Mouse (Mus musculus) hindbrain, embryonic 12.5 days (tissue): ENCODE measurements at regions not wholly inside any gene's neighbourhood (a gene's known extent, or its start where the extent isn't known, plus 50 kb on each side); places are given as distances from the start of the nearest gene placed in this dataset.

ENCODE experiments used
- ATAC-seq: fragments of 200-750 bp; cut with Nextera tagmentation; 2 replicates; pipeline ENCODE4 v1.8.0; 2017; ENCODE audit warnings: moderate TSS enrichment; ENCODE audit not compliant: low FRiP score
- H3K27ac ChIP-seq: fragments of 300-500 bp; sonication (generic); 2 replicates; pipeline ENCODE4 v1.5.1; 2016; ENCODE audit warnings: mild to moderate bottlenecking
- H3K27me3 ChIP-seq: fragments of 300-500 bp; sonication (generic); 2 replicates; pipeline ENCODE4 v1.6.1; 2016; ENCODE audit warnings: mild to moderate bottlenecking
- H3K36me3 ChIP-seq: fragments of 300-500 bp; sonication (generic); 2 replicates; pipeline ENCODE4 v1.6.1; 2016; ENCODE audit warnings: mild to moderate bottlenecking
- H3K4me1 ChIP-seq: fragments of 300-500 bp; sonication (generic); 2 replicates; pipeline ENCODE4 v1.6.1; 2016
- H3K4me2 ChIP-seq: fragments of 300-500 bp; sonication (generic); replicated peaks from 2 replicates; pipeline ENCODE4 v1.6.1; 2016; ENCODE audit warnings: mild to moderate bottlenecking
- H3K4me3 ChIP-seq: fragments of 300-500 bp; sonication (generic); 2 replicates; pipeline ENCODE4 v1.5.1; 2016; ENCODE audit warnings: mild to moderate bottlenecking
- H3K9ac ChIP-seq: fragments of 300-500 bp; sonication (generic); 2 replicates; pipeline ENCODE4 v1.6.1; 2016; ENCODE audit warnings: mild to moderate bottlenecking, moderate library complexity
- H3K9me3 ChIP-seq: fragments of 300-500 bp; sonication (generic); replicated peaks from 2 replicates; pipeline ENCODE4 v1.6.1; 2016; ENCODE audit warnings: mild to moderate bottlenecking
- WGBS: fragments of 180-500 bp; shearing (Covaris S2); methylation state at CpG from one replicate; pipeline ENCODE4 v1.1.7; 2016; 5-methylcytosine and 5-hydroxymethylcytosine counted together

DNA sequence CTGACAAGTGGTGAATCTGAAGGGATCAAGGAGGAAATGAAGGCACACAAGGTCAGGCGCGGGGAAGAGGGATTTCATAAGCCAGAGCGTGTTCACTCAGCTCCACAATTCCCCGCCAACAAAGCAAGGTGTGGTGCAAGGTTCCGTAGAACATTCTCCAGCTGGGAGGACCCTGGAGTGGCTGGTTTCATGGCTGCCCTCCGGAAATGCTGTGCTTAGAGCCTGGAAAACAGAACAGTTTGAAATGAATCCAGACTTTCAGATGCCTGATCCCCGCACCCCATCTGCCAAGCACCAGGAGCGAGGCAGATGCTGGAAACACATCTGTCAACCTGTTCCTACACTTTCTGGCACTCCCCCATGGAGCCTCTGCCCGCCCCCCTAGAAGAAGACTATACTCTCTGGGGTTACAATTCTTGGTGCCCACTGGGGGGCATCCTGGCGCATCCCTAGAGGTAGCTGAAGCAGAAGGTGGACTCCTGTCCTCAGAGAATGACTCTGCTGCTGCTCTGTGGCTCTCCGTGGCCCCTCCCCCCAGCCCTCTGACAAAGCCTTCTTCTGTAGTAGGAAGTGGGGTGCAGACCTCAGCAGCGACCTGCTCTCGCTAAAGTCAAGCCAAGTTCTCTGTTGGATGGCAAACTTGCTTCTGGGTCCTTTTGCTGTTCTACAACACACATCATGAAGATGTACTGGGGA is 54.5 kb upstream of the Mafb start:
- Histone ChIP-seq H3K36me3 (no peaks in the 10 kb centered on the region), H3K4me2 (peak overlapping the region; percentile 22; the same call in 1 of the 2 replicates), H3K4me1 (peaks cover 10% of the 10 kb centered on the region), H3K27me3 (peaks cover 8% of the 10 kb centered on the region; the same call in 1 of the 2 replicates), H3K27ac (no peak overlapping the region), H3K9ac (no peak overlapping the region), H3K9me3 (no peaks in the 10 kb centered on the region), H3K4me3 (no peak overlapping the region)
- WGBS = 22% methylated on average over 13 of the region's 13 CpGs
- ATAC-seq = no peak

DNA sequence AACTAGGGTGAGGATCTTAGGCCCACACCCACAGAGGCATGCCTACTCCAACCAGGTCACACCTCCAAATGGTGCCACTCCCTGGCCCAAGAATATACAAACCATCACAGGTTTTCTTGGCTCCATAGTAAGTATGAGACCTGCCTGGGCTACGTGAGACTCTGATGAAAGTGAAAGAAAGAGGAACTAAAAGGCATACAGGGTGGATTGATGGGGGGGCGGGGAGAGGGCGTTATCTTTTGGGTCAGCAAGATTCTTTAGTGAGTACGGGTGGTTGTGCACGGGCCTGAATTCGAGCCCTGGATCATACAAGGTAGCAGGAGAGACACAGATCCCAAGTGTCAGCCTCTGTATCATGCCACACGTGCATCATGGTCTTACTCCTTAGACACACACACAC is 57.6 kb upstream of the Mafb start:
- Histone ChIP-seq H3K36me3 (no peaks in the 10 kb centered on the region), H3K27ac (no peak overlapping the region), H3K27me3 (peaks cover 14% of the 10 kb centered on the region), H3K4me1 (peaks cover 10% of the 10 kb centered on the region), H3K9me3 (no peaks in the 10 kb centered on the region), H3K9ac (no peak overlapping the region), H3K4me2 (no peak overlapping the region), H3K4me3 (no peak overlapping the region)
- 90% methylated on average over 7 of the region's 7 CpGs for WGBS
- ATAC-seq = no peak

DNA sequence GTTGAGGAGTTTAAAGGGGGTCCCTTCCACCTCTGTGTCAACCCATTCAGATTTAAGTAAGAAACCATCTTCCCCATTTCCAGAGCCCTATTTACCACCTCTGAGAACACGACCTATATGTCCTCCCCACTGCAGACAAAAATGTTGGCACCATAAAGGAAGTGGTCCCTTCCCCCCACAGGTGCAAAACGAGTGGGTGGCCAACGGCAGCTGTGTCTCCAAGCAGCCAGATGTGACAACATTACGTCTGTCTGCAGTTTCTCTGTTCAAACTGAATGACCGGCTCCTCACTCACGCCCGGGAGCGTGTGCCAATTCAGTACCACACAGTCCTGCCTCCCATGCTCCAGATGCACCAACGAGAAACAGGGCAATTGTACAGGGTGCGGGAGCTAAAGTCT is 60.6 kb upstream of the Mafb start:
- no peaks in the 10 kb centered on the region for H3K9me3 ChIP-seq
- ATAC-seq = no peak
- no peak overlapping the region for H3K4me3 ChIP-seq
- no peaks in the 10 kb centered on the region for H3K36me3 ChIP-seq
- no peak overlapping the region for H3K9ac ChIP-seq
- WGBS = 73% methylated on average over 10 of the region's 10 CpGs
- H3K27me3 ChIP-seq = peaks cover 9% of the 10 kb centered on the region; the same call in 1 of the 2 replicates
- H3K27ac ChIP-seq = no peak overlapping the region
- no peak overlapping the region for H3K4me2 ChIP-seq
- no peaks in the 10 kb centered on the region for H3K4me1 ChIP-seq

DNA sequence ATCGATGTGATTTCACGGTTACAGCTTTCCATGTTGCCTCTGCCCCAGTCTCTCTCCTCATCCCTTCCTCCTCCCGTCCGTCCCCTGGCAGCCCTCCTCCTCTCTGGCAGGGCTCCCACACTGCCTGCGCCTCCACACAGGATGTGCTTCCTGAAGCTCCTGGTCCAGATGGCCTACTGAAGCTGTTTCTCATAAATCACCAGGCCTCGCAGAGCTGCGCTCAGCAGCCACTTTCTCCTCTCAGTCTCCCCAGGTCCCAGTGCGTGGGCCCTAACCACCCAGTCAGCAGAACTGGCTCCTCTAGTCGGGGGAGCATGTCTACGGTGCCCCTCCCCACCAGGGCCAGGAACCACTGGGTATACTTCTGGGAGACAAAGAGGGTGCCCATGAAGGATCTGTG is 66.4 kb upstream of the Mafb start:
- H3K4me1 ChIP-seq = no peaks in the 10 kb centered on the region
- H3K36me3 ChIP-seq = no peaks in the 10 kb centered on the region
- 69% methylated on average over 10 of the region's 10 CpGs for WGBS
- ATAC-seq = no peak
- H3K27me3 ChIP-seq = no peaks in the 10 kb centered on the region
- no peaks in the 10 kb centered on the region for H3K9me3 ChIP-seq
- H3K9ac ChIP-seq = no peak overlapping the region
- no peak overlapping the region for H3K4me2 ChIP-seq
- H3K4me3 ChIP-seq = no peak overlapping the region
- H3K27ac ChIP-seq = no peak overlapping the region

DNA sequence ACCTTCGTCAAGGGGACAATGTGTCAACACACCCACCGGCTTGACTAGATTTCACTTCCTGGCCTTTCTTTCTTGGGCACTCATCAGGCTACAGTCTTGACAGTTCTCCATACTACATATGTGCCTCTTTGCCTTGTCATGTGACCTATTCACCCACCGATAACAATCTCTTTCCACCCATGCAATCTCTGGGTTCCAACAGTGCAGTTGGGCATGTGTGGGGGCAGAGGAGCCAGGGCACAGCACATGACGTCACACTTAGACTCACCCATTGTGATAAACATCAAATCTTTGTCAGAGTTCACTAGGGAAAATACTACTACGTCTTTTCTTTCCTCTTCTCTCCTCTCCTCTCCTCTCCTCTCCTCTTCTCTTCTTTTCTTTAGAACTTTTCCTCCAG is 67.8 kb upstream of the Mafb start:
- ATAC-seq = no peak

DNA sequence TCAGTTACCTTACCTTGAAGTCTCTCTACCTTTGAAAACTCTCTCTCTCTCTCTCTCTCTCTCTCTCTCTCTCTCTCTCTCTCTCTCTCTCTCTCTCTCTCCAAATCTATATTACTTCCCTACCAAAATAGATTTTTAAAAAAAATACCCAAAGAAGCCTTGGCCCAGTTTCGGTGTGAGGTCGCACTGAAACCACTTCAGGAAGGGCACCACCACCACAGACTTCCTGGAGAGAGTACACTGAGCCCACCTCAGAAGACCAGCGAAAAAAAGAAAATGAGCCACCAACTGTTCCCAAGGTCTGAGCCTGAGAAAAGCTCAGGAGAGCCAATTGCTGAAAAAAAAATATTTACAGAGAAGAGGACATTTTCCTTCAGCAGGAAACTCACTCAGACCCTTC is 68.8 kb upstream of the Mafb start:
- Histone ChIP-seq H3K27ac (no peak overlapping the region), H3K4me2 (no peak overlapping the region), H3K27me3 (no peaks in the 10 kb centered on the region), H3K4me3 (no peak overlapping the region), H3K4me1 (no peaks in the 10 kb centered on the region), H3K36me3 (no peaks in the 10 kb centered on the region), H3K9ac (no peak overlapping the region), H3K9me3 (no peaks in the 10 kb centered on the region)
- WGBS = 77% methylated on average over 3 of the region's 3 CpGs
- no peak for ATAC-seq

More for the DNA sequence above, 67.8 kb upstream of the Mafb start:
- 88% methylated on average over 5 of the region's 5 CpGs for whole genome bisulfite sequencing
- Histone ChIP-seq H3K36me3 (no peaks in the 10 kb centered on the region), H3K4me3 (no peak overlapping the region), H3K9me3 (no peaks in the 10 kb centered on the region), H3K4me2 (no peak overlapping the region), H3K27ac (no peak overlapping the region), H3K4me1 (no peaks in the 10 kb centered on the region), H3K27me3 (no peaks in the 10 kb centered on the region), H3K9ac (no peak overlapping the region)

DNA sequence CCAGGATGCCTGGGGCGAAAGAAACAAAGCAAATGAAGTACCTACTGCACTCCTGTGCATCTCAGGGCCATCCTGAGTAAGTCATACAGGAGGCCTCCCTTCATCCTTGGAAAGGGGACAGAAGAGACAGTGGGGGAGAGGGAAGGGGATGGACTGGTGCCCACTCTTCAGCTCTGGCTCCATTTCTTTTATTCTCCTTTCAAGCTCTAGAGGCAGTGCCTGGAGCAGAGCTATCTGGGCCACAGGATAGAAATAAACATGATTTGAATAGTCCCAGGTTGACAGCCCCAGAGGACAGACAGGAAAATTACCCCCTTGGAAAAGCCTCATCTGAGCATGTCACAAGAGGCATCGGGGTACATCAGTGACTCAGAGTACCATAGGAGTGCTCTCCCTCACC is 72.2 kb upstream of the Mafb start:
- no peaks in the 10 kb centered on the region for H3K36me3 ChIP-seq
- no peak overlapping the region for H3K4me2 ChIP-seq
- ATAC-seq = no peak
- no peak overlapping the region for H3K27ac ChIP-seq
- WGBS = 90% methylated on average over 2 of the region's 2 CpGs
- no peaks in the 10 kb centered on the region for H3K9me3 ChIP-seq
- H3K4me3 ChIP-seq = no peak overlapping the region
- H3K9ac ChIP-seq = no peak overlapping the region
- no peaks in the 10 kb centered on the region; the same call in 1 of the 2 replicates for H3K27me3 ChIP-seq
- H3K4me1 ChIP-seq = no peaks in the 10 kb centered on the region

DNA sequence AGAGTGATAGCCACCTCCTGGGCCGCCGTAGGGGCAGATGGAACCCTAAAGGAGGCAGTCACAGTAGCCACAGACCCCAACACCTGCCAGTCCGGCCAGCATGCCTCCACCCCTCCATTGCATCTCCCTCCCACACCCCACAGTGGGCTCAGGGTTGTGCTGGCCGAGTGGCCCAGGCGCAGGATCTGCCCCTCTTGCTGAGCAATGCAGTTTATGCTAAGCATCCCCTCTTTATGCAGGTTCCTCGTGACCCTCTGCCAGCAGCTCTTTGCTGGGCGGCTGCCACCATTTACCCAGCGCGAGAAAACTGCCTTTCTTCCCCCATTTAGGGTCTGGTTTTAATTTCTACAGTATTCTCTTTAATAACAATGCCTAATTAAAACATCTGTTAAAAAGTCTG is 73.4 kb upstream of the Mafb start:
- WGBS = 74% methylated on average over 9 of the region's 9 CpGs
- no peaks in the 10 kb centered on the region; the same call in 1 of the 2 replicates for H3K27me3 ChIP-seq
- H3K27ac ChIP-seq = no peak overlapping the region
- no peak overlapping the region for H3K9ac ChIP-seq
- no peaks in the 10 kb centered on the region for H3K36me3 ChIP-seq
- H3K4me3 ChIP-seq = no peak overlapping the region
- ATAC-seq = no peak
- no peaks in the 10 kb centered on the region for H3K9me3 ChIP-seq
- no peak overlapping the region for H3K4me2 ChIP-seq
- H3K4me1 ChIP-seq = no peaks in the 10 kb centered on the region

DNA sequence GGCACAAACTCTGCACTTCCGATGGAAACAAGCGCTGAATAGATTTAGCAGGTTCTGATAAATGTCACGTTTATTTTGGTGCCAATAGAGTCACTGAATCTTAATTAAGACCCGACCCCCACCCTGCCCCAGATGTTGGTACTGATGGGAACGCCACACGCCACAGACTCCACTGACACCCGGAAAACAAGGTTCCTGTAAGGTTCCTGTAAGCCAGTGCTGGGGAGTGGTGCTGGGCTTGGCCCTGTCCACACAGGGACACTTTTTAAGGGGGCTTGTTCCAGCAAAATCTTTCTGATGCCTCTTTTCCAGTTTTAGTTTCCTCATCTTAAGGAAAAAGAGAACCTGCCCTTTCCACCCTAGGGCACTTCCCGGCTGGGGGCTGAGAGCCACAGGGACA is 84.2 kb upstream of the Mafb start:
- 6% methylated on average over 8 of the region's 8 CpGs for WGBS
- Histone ChIP-seq H3K4me2 (peak overlapping the region; percentile 64), H3K4me1 (peaks cover 22% of the 10 kb centered on the region), H3K36me3 (no peaks in the 10 kb centered on the region), H3K27ac (peak overlapping the region; percentile 81), H3K9me3 (no peaks in the 10 kb centered on the region), H3K4me3 (peak overlapping the region; percentile 35; the same call in 1 of the 2 replicates), H3K9ac (peak overlapping the region; percentile 39; the same call in 1 of the 2 replicates), H3K27me3 (peaks cover 7% of the 10 kb centered on the region; the same call in 1 of the 2 replicates)
- peak; percentile 67 for ATAC-seq

DNA sequence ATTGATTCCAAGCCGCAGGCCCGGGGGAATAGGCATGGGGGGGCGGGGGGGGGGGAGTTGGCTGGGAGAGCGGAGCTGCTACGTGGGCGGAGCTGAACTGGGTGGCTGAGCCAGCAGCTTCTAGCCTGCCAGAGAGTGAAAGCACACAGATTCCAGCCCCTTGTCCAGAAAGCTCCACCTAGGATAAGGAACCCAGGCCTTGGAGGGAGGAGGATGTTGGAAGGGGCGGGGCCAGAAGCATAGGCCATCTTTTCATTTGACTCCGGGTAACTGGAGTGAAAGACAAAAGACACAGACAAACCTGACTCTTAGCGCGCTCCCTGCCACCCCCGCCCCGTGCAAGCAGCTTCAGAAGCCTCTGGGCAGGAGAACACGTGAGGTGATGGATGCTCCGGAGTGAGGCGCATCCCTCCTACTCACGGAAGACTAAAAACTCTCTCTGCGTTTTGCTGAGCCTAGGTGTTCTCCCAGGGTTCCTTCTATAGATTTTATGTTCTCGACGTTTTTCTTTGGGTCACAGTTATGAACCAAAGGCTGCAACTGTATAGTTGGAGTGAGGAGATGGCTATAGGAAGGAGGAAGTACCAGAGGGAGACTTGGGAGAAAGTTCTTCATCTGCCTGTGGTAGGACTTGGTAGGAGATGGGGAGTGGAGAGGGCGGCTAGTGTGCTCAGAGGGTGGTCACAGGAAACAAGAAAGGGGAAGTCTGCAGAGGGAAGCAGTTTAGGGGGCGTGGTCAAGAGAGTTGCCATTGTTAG is 84.8 kb upstream of the Mafb start:
- Histone ChIP-seq H3K4me3 (peak overlapping the region; percentile 35), H3K4me1 (peaks cover 22% of the 10 kb centered on the region), H3K27ac (peak overlapping the region; percentile 81), H3K4me2 (peak overlapping the region; percentile 64), H3K36me3 (no peaks in the 10 kb centered on the region), H3K9me3 (no peaks in the 10 kb centered on the region), H3K9ac (peak overlapping the region; percentile 39), H3K27me3 (peaks cover 7% of the 10 kb centered on the region; the same call in 1 of the 2 replicates)
- WGBS = under 1% methylated on average over 21 of the region's 21 CpGs
- ATAC-seq = peak; percentile 94

DNA sequence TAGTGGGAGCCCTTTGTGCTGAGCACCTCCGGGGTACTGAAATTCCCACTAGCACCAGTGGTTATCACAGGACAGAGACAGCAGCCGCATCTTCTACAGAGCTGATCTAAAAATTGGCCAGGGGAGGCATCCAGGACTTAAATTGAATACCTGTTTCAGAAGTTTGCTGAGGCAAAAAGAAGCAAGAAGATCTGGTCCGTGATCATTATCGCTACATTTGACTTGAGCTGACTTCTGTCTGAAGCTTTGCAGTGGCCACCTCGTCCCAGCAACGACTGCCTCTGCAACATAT is 85.3 kb upstream of the Mafb start:
- Histone ChIP-seq H3K4me1 (peaks cover 18% of the 10 kb centered on the region), H3K9me3 (no peaks in the 10 kb centered on the region), H3K9ac (no peak overlapping the region), H3K4me2 (peak overlapping the region; percentile 64), H3K36me3 (no peaks in the 10 kb centered on the region), H3K4me3 (peak overlapping the region; percentile 35), H3K27me3 (peaks cover 7% of the 10 kb centered on the region; the same call in 1 of the 2 replicates), H3K27ac (peak overlapping the region; percentile 81; the same call in 1 of the 2 replicates)
- WGBS = 15% methylated on average over 6 of the region's 6 CpGs
- no peak for ATAC-seq

DNA sequence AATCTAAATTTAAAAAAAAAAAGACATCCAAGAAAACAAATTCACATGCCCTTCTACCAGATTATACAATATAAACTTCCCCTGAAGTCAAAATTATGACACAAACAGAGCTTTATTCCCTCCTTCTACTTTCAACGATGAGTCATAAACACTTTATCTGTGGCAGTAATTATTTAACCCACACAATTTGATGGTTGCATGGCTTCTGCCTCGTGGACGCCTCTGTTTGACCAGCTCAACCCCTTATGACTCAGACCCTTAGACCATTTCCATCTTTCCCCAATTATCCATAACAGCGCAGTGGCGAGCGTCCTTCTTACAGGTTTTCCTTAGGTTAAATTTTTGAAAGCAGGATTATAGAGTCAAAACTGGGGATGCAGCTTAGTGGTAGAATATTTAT is 85.9 kb upstream of the Mafb start:
- ATAC-seq = no peak
- H3K27me3 ChIP-seq = peaks cover 7% of the 10 kb centered on the region; the same call in 1 of the 2 replicates
- H3K9me3 ChIP-seq = no peaks in the 10 kb centered on the region
- H3K4me1 ChIP-seq = peaks cover 18% of the 10 kb centered on the region
- H3K4me3 ChIP-seq = no peak overlapping the region
- H3K36me3 ChIP-seq = no peaks in the 10 kb centered on the region
- no peak overlapping the region for H3K4me2 ChIP-seq
- H3K27ac ChIP-seq = no peak overlapping the region
- 93% methylated on average over 6 of the region's 6 CpGs for WGBS
- no peak overlapping the region for H3K9ac ChIP-seq

DNA sequence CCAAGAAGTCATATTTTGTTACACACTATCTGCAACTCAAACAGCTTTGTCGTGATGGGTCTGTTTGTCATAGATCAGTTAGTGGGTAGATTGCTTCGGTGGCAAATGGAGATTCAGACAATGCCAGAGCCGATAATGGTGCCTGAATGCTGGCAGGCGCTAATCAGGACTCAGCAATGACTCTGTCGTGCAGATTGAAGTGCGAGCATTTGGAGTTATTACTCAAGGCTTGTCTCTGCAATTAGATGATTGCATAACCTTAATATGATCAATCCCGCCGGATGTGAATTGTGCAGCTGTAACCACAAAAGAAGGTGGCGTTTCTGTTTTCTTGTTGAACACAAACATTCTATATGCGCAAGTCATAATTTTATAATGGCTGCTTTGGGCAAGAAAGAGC is 88.8 kb upstream of the Mafb start:
- Histone ChIP-seq H3K4me3 (no peak overlapping the region), H3K27ac (no peak overlapping the region), H3K9me3 (no peaks in the 10 kb centered on the region), H3K36me3 (no peaks in the 10 kb centered on the region), H3K9ac (no peak overlapping the region), H3K27me3 (peaks cover 11% of the 10 kb centered on the region), H3K4me2 (no peak overlapping the region), H3K4me1 (peaks cover 18% of the 10 kb centered on the region)
- no peak for ATAC-seq
- WGBS = 81% methylated on average over 10 of the region's 10 CpGs
